Mouse (Mus musculus): ENCODE measurements around the gene Lcmt1. TPM values are rescaled to one million over a fixed set of nuclear protein-coding genes. Genes with fewer than 3 reads are reported as not detected.

The Lcmt1 gene
- 33.4 TPM for polyA plus RNA-seq (2017; shearing (Covaris generic))

DNA sequence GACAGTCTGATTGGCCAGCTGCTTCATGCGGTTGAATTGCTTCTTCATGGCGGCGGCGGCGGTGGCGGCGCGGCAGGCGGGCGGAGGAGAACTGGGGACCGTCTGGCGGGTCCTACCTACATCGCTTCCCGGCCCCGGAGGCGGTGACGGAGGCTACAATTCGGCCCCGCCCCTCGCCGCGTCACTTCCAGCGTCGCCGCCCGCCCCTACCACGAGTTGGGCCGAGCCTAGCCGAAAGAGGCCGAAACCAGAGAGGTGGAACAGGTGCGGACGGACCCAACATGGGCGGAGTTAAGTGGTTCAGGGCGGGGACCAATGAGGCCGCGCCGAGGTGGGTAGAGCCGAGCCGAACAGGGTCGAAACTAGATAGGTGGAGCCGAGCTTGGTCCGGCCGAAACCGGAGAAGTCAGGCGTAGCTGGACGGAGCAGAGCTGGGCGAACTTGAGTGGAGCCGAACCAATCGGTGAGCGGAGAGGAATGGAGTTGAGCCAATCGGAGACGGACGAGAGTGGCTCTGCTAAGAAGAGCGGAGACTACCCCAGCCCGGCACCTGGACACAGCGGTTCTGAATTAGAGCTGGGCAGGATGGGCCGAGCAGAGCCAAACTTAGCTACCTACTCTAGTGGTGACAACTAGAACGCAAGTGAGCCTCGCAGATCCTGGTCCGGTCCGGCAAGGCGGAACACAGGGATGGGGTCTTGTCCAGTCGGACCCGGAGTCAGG is at the start of gene Lcmt1, which contains the start of gene Arhgap17:
Lcmt1 (plus strand) TSS at position 26 of the 723 bp plus-strand sequence.
Arhgap17 (minus strand) TSS at position 157 of the 723 bp plus-strand sequence.

GRCm38 (mm10) chr7:123462070-123462501 is 92.5 kb downstream of the Lcmt1 start, which contains the start of gene Aqp8:
TSS of gene Aqp8 (plus strand) at chr7:123462291.

Other genes starting within 250 kb of the Lcmt1 start
- gene Tnrc6a, start 245.9 kb upstream of the Lcmt1 start, polyA plus RNA-seq (2017; shearing (Covaris generic)): 52.3 TPM
- 0.40 TPM for gene Slc5a11, start 155.0 kb upstream of the Lcmt1 start, polyA plus RNA-seq (2017; shearing (Covaris generic))
- gene Arhgap17, start 131 bp downstream of the Lcmt1 start, polyA plus RNA-seq (2017; shearing (Covaris generic)): 47.5 TPM
- gene Aqp8, start 92.5 kb downstream of the Lcmt1 start, polyA plus RNA-seq (2017; shearing (Covaris generic)): not detected
- gene Zkscan2, start 130.7 kb downstream of the Lcmt1 start, polyA plus RNA-seq (2017; shearing (Covaris generic)): not detected

Data from CD4-positive, CD25-positive, alpha-beta regulatory T cell, adult 9 weeks (primary cell).